Mouse (Mus musculus) erythroblast, embryonic 14.5 days (primary cell): ENCODE data around the gene Plekhm1.

Experiments
- GATA1 ChIP-seq: IDR thresholded peaks from 2 replicates; pipeline ENCODE4 v1.6.1; 2012; ENCODE audit warnings: low read length, inconsistent platforms, mixed read lengths
- TAL1 ChIP-seq: IDR thresholded peaks from 3 replicates; pipeline ENCODE4 v1.6.1; 2012; ENCODE audit warnings: low read length, inconsistent platforms, mixed read lengths

- no peak for TF ChIP-seq TAL1
- no peak for TF ChIP-seq GATA1
These were observed 7.2 kb upstream of the Plekhm1 start for GRCm38 (mm10) chr11:103419667-103420066.
